Mouse (Mus musculus) brain, embryonic 14.5 days (tissue): ENCODE measurements around the gene Sec62.

Experiments
- CTCF ChIP-seq: fragments of 200-500 bp; IDR thresholded peaks from 2 replicates; pipeline ENCODE4 v1.5.1; 2012; ENCODE audit warnings: inconsistent platforms, mild to moderate bottlenecking, moderate library complexity, borderline replicate concordance; ENCODE audit not compliant: insufficient read depth, insufficient read length; ENCODE audit errors: extremely low read depth
- POLR2A ChIP-seq: fragments of 200-500 bp; IDR thresholded peaks from 2 replicates; pipeline ENCODE4 v1.6.1; 2012; ENCODE audit warnings: mild to moderate bottlenecking, inconsistent platforms, borderline replicate concordance; ENCODE audit not compliant: poor library complexity, insufficient read depth, insufficient read length, severe bottlenecking; ENCODE audit errors: extremely low read depth

- TF ChIP-seq POLR2A = no peak
- TF ChIP-seq CTCF = peak; percentile 43; the same call in 1 of the 2 replicates
Observed at GRCm38 (mm10) chr3:30855604-30856458, 63.2 kb downstream of the Sec62 start, which contains the start of gene Gpr160.
